Mouse (Mus musculus) heart, postnatal 0 days (tissue): ENCODE measurements around the gene Ptprm. TPM values are rescaled to one million over a fixed set of nuclear protein-coding genes. Genes with fewer than 3 reads are reported as not detected.

Experiments used
- ATAC-seq: fragments of 200-750 bp; cut with Nextera tagmentation; 2 replicates; pipeline ENCODE4 v1.8.0; 2017; ENCODE audit warnings: low read depth, moderate number of reproducible peaks, moderate library complexity; ENCODE audit not compliant: insufficient read depth
- DNase-seq: peaks from one replicate; pipeline ENCODE4 v3.0.0-alpha.2; 2016; ENCODE audit warnings: low spot score
- H3K27ac ChIP-seq: fragments of 300-500 bp; sonication (generic); 2 replicates; pipeline ENCODE4 v1.5.1; 2014; ENCODE audit warnings: low read depth, mild to moderate bottlenecking
- H3K27me3 ChIP-seq: fragments of 300-500 bp; sonication (generic); 2 replicates; pipeline ENCODE4 v1.6.1; 2014; ENCODE audit warnings: low read length, mixed read lengths; ENCODE audit not compliant: control insufficient read depth, insufficient read depth
- H3K36me3 ChIP-seq: fragments of 300-500 bp; sonication (generic); replicated peaks from 2 replicates; pipeline ENCODE4 v1.6.1; 2014; ENCODE audit warnings: low read length, mixed read lengths; ENCODE audit not compliant: control insufficient read depth, insufficient read depth
- H3K4me1 ChIP-seq: fragments of 300-500 bp; sonication (generic); 2 replicates; pipeline ENCODE4 v1.6.1; 2014; ENCODE audit warnings: antibody characterized with exemption; ENCODE audit not compliant: control insufficient read depth, insufficient read depth
- H3K4me2 ChIP-seq: fragments of 300-500 bp; sonication (generic); 2 replicates; pipeline ENCODE4 v1.6.1; 2014; ENCODE audit warnings: low read depth, mild to moderate bottlenecking, low read length, moderate library complexity
- H3K4me3 ChIP-seq: fragments of 300-500 bp; sonication (generic); 2 replicates; pipeline ENCODE4 v1.5.1; 2014; ENCODE audit warnings: low read depth, low read length
- H3K9ac ChIP-seq: fragments of 300-500 bp; sonication (generic); replicated peaks from 2 replicates; pipeline ENCODE4 v1.6.1; 2014; ENCODE audit warnings: low read depth, low read length, mixed read lengths
- H3K9me3 ChIP-seq: fragments of 300-500 bp; sonication (generic); replicated peaks from 2 replicates; pipeline ENCODE4 v1.6.1; 2016; ENCODE audit warnings: low read length; ENCODE audit not compliant: control insufficient read depth
- CTCF ChIP-seq: IDR thresholded peaks from 2 replicates; pipeline ENCODE4 v1.5.1; 2016; ENCODE audit warnings: antibody characterized with exemption, control low read depth, low read depth
- EP300 ChIP-seq: IDR thresholded peaks from 2 replicates; pipeline ENCODE4 v1.6.1; 2016; ENCODE audit warnings: antibody characterized with exemption, low read depth
- WGBS: fragments of 180-500 bp; shearing (Covaris S2); extraction: QIAGEN DNeasy Blood & Tissue Kit; methylation state at CpG from one replicate; pipeline ENCODE4 v1.1.7; 2014; 5-methylcytosine and 5-hydroxymethylcytosine counted together
- polyA plus RNA-seq: library from polyadenylated mRNA; unstranded; fragments of >200 nt; fragmentation: Nextera tagmentation; extraction: Ambion mirVana; gene quantifications from 2 replicates; pipeline ENCODE4 v1.2.1, GENCODE M21; 2015
- total RNA-seq: library from RNA; depleted of rRNA; stranded (reverse); fragments of >200 nt; gene quantifications from 2 replicates; pipeline ENCODE4 v1.2.3, GENCODE M21; 2014; ENCODE audit warnings: low replicate concordance

Gene Ptprm
- total and polyA plus RNA-seq, 2 experiments from 2014 or later = 11.9 to 48.0 TPM

DNA sequence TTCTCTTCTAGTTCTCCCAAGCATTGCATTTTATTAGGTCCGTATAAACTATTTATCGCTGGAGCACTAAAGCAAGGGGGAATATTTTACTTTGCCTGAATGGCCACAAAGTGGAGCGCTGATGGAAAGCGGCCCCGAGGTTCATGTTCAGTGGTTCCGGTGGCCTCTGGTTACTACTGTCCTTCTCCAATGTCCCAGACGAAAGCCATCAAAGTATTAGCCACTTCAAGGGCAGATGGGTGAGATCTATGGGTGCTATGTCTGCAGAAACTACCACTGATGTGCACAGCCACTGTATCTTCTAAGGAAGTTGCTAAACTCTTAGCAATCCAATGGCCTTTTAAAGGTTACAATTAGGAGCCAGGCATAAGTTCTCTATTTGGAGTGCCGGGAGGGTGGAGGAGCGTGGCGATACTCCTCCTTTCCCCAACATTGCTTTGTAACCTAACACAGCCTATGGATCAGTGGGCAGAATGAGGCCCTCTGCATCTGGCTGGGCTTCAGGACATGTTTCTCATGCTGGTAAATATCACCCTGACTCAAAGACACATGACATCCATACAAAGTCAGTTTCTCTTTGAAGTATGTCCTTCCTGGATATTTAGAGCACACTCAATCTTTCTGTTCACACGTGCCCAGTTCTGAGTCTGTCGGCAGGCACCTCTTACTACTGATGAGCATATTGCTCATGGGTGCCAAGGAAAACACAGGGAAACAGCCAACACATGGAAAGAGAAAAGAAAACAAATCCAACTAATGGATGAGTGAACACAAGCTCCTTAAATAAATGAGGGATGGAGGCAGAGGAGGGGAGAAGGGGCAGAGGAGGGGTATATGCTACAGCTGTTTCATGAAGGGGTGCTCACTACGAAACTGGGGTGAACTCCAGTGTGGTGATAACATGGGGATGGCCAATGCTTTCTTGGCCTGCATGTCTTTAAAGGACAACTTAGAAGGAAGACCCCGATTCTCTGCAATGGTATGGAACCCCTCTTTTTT lies 584.6 kb downstream of the Ptprm start:
- Histone ChIP-seq H3K4me3 (no peak overlapping the region), H3K4me1 (0 out of 2 replicates have a peak, but pooled peaks cover 4% of the 10 kb centered on the region), H3K27me3 (no peaks in the 10 kb centered on the region), H3K4me2 (no peak overlapping the region), H3K9ac (no peak overlapping the region), H3K9me3 (no peaks in the 10 kb centered on the region), H3K36me3 (no peaks in the 10 kb centered on the region), H3K27ac (no peak overlapping the region)
- DNase-seq (no peak), ATAC-seq (peak; percentile 62; the same call in 1 of the 2 replicates)
- WGBS = 76% methylated on average over 14 of the region's 14 CpGs
- no peak for TF ChIP-seq EP300
- no peak for TF ChIP-seq CTCF

GRCm38 (mm10) chr17:66768689-66769275 lies 585.5 kb downstream of the Ptprm start:
- H3K4me1 ChIP-seq = 0 out of 2 replicates have a peak, but pooled peaks cover 4% of the 10 kb centered on the region
- H3K4me2 ChIP-seq = no peak overlapping the region
- no peaks in the 10 kb centered on the region for H3K9me3 ChIP-seq
- no peaks in the 10 kb centered on the region for H3K36me3 ChIP-seq
- no peak overlapping the region for H3K9ac ChIP-seq
- no peak for TF ChIP-seq EP300
- TF ChIP-seq CTCF = no peak
- H3K4me3 ChIP-seq = no peak overlapping the region
- 71% methylated on average over 11 of the region's 11 CpGs for whole genome bisulfite sequencing
- H3K27ac ChIP-seq = no peak overlapping the region
- ATAC-seq = no peak
- no peaks in the 10 kb centered on the region for H3K27me3 ChIP-seq
- no peak for DNase-seq

DNA sequence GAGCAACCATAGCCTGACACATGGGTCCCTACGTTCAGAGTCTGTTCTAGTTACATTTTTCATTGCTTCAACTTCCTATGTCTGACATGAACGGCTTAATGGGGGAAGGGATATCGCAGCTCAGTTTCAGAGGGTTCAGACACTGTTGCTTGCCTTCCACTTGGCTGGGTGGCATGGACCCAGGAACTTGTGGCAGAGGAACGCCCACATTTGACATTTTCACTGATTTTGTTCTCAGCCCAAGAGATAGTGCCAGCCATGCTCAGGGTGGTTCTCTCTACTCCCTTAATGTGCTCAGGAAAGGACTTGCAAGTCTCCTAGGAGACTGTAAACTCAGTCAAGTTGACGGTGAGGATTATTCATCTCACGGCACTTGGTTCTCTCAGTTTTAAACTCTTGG lies 588.1 kb downstream of the Ptprm start:
- Histone ChIP-seq H3K27me3 (no peaks in the 10 kb centered on the region), H3K9me3 (no peaks in the 10 kb centered on the region), H3K4me3 (no peak overlapping the region), H3K27ac (no peak overlapping the region), H3K36me3 (peaks cover 5% of the 10 kb centered on the region; the same call in 1 of the 2 replicates), H3K9ac (no peak overlapping the region), H3K4me2 (no peak overlapping the region), H3K4me1 (0 out of 2 replicates have a peak, but pooled peaks cover 4% of the 10 kb centered on the region)
- no peak for ATAC-seq
- TF ChIP-seq CTCF (no peak), EP300 (no peak)
- DNase-seq = no peak
- 82% methylated on average over 6 of the region's 6 CpGs for WGBS

- 57% methylated on average over 2 of the region's 2 CpGs for WGBS
- TF ChIP-seq CTCF = no peak
- TF ChIP-seq EP300 = no peak
- H3K36me3 ChIP-seq = peaks cover 12% of the 10 kb centered on the region; the same call in 1 of the 2 replicates
- no peak overlapping the region for H3K4me2 ChIP-seq
- ATAC-seq (no peak), DNase-seq (no peak)
- no peaks in the 10 kb centered on the region for H3K9me3 ChIP-seq
- H3K27me3 ChIP-seq = no peaks in the 10 kb centered on the region
- H3K9ac ChIP-seq = no peak overlapping the region
- H3K4me3 ChIP-seq = no peak overlapping the region
- H3K4me1 ChIP-seq = no peaks in the 10 kb centered on the region
- H3K27ac ChIP-seq = no peak overlapping the region
Measured at GRCm38 (mm10) chr17:66764435-66764834, 589.8 kb downstream of the Ptprm start.

DNA sequence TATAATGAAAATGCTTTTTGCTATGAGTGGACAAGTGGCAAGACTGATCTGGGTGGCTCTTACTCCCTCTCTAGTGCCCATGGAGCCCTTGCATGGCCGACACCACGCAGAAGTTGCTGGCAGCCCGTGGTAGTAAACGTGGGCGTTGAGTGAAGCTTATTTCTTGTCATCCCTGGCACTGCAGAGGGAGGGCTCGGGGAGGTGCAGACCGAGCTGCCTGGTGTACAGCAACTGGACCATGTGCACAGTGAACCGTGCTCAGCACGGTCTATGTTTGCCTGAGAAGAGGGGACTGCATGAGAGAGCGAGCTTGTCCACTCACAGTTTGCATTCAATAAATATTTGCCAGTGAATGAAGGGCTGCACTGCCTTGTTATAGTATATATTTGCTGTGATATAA lies 591.5 kb downstream of the Ptprm start:
- H3K36me3 ChIP-seq = peaks cover 12% of the 10 kb centered on the region; the same call in 1 of the 2 replicates
- ATAC-seq (no peak), DNase-seq (no peak)
- no peak overlapping the region for H3K9ac ChIP-seq
- H3K4me3 ChIP-seq = no peak overlapping the region
- H3K9me3 ChIP-seq = no peaks in the 10 kb centered on the region
- no peak overlapping the region for H3K4me2 ChIP-seq
- H3K4me1 ChIP-seq = no peaks in the 10 kb centered on the region
- no peak overlapping the region for H3K27ac ChIP-seq
- no peak for TF ChIP-seq EP300
- TF ChIP-seq CTCF = no peak
- no peaks in the 10 kb centered on the region for H3K27me3 ChIP-seq
- 74% methylated on average over 10 of the region's 10 CpGs for WGBS
